Mouse (Mus musculus) CD4-positive, CD25-positive, alpha-beta regulatory T cell, adult 4 months (primary cell): ENCODE data around the gene Ercc6. TPM values are rescaled to one million over a fixed set of nuclear protein-coding genes. Genes with fewer than 3 reads are reported as not detected.

Source experiments
- ATAC-seq: one replicate; pipeline ENCODE4 v1.8.0; 2017
- polyA plus RNA-seq, 2 experiments: library from polyadenylated mRNA; unstranded; fragments of 100-300 nt; shearing (Covaris generic); gene quantifications; one replicate each; pipeline ENCODE4 v1.2.1; 2017

Gene Ercc6
- polyA plus RNA-seq, 2 experiments from 2014 or later: 6.3 to 9.7 TPM

DNA sequence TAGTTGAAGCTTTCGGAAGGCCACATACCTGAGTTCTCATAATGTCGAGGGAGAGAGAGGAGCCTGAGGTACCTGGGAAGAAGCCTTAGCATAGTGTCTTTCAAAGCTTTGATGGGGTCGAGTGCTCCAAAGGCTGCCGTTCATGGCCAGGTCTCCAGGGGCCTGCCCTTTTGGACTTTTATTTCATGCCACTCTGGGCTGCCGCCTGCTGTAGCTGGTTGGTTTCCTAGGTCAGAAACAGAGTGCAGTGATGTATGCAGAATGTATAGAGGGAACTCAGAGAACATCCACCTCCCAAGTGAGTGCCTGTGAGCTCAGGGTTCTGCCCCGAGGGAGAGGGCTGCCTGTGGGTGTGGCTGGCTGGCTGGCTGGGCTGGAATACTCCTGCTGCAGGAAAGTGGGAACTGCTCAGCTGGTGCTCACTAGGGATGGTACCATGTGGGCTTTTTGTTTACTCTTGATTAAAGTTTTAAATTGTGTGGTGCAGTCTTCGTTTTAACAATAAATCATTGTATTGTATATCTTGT lies 7.1 kb downstream of the Ercc6 start:
- ATAC-seq: no peak

DNA sequence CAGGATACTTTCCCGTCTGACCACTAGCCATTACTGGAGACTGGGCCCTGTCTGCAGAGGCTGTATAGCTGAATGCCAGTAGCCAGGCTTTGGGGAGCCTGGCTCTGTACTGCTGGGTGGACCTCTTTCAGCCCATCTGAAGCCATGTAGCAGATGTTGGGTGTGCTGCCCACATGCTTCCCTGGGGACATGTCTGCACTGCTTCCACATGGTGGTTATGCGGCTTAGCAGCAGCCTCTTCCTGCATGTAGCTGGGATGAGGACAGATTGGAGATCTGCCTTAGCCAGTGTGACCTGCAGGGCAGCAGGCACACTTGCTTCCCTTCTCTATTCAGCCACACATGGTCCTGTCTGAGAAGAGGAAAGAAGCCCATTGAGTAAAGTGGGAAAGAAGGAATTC lies 9.0 kb downstream of the Ercc6 start:
- ATAC-seq: no peak

DNA sequence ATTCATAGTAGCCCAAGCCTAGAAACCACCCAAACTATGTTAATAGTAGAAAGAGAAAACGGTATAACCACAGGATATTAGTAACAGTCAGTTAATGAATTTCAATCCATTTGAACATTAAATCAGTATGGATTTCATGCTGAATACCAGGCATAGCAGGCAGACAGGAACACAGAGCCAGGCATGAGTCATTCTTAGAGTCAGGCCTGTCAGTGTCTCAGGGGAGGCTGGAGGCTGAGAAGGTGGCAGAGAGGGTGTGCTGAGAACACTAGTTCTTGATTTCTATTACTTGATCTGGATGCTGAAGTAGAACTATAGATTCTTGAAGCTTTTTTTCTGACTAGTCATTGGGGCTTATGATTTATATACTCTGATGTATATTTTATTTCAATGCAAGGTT lies 10.8 kb downstream of the Ercc6 start:
- ATAC-seq: no peak

DNA sequence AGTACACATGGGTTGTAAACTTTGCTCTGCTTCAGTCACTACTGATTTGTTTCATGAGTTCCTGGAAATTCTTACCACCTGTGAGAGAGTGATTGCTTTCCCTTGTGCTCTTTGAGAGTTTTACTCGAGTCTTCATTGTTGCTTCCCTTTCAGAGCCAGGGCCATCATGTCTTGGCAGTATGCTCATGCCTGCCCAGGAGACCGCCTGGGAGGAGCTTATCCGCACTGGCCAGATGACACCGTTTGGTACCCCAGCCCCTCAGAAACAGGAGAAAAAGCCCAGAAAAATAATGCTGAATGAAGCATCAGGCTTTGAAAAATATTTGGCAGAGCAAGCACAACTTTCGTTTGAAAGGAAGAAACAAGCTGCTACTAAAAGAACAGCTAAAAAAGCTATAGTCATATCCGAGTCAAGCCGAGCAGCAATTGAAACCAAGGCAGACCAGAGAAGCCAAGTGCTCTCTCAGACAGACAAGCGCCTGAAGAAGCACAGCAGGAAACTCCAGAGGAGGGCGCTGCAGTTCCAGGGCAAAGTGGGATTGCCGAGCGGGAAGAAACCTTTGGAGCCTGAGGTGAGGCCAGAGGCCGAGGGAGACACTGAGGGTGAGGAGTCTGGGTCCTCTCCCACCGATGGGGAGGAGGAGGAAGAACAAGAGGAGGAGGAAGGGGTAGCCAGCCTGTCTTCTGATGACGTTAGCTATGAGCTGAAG lies 12.8 kb downstream of the Ercc6 start:
- ATAC-seq: no peak

DNA sequence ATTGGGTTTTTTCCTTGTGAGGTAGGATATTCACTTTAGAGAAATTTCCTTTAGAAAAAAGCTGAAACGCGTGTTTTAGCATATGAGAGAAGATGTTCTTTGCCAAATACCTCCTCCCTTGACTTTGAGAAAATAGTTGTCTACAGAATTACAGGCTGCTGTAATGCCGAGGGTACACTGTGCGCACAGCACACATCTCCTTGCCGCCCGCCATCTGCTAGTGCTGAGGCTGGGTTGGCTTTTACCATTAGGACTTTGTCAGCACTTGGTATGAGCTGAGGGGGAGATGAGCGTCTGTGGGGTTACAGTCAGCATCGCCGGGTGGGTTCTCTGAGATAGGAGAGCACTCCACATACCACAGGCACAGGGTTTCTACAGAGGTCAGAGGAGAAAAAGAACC lies 13.9 kb downstream of the Ercc6 start:
- ATAC-seq: no peak

DNA sequence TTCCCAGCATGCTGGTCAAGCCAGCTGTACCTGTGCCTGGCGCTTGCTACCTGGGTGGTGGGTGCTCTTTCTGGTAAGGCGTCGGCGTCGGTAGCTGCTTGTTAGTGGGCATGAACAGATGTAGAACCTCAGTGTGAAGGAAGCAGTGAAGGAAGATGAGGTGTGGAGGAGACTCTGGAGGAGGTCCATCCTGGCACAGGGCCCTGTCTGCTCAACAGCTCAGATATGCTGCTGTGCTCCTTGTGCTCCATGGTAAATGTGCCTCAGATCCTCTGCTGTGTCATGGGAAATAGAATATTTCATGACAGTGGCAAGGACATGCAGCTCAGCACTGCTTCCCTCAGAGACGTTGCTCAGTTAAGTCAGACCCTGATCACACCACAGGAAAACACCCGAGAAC lies 15.7 kb downstream of the Ercc6 start:
- ATAC-seq: no peak

DNA sequence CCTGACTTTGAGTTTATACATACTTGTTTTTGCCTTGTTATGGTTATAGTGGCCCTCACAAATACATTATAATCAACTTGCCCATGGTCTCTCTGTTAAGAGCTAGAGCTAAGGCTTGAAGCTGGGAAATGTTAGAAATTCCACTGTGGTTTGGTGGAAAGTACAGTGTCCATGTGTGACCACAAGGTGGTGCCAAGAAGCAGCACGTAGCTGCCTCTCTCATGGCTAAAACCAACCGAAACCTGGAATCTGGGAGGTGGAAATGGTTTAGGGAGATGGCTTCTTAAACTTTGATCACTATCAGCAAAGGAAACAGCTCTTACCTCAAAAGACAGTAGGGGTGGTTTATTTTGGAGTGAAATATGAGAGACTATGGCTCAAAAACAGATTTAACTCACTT lies 17.6 kb downstream of the Ercc6 start:
- peak; percentile 49 for ATAC-seq

DNA sequence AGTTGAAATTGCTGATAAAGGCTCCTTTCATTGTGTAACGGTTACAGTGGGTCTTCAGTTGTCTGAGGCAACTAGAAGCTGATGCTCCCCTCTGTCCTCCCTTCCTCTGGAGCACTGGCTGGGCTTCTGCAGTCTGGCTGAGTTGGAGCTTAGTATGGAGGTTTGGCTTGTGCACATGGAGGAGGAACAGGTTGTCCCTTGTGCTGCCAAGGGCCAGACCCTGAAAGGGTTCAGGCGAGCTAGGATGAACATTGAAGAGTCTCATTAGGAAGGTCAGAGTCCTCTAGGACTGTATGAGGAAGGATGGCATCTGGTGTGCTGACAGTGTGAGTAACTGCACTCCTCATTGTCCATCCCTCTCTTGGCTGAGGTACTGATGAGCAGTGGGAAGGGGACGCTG lies 18.1 kb downstream of the Ercc6 start:
- no peak for ATAC-seq

DNA sequence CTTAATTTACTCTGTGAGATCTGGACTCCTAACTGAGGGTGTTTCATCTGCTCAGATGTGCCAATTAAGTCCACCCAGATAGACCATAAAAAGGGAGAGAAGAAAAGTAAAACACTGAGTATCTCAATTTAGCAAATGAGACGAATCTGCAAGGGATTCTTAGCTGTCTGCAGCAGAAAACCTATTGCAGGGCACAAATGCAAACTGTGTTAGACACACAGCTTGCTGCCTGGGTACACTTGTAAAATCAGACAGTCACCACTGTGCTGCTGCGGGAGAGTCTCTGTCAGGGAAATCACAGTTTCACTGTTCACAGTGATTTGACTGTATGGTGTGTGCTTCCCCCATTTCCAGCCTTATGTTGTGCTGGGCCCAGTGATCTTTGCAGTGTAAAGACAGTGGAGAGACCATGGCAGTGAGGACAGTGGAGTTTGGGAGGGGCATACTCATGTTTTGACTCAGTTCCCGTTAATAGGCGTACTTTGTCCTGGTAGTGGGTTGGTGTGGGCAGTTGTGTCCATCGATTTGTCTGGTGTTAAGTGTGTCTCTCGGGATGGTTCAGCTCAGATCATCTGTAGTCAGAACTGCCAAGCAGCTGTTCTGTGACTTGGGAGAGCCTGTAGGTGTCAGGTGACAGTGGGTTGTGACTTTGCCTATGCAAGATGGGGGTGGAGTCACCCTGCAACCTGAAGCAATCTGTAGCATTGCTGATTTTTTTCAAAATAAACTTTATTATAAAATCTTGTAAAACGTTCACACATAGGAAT lies 19.2 kb downstream of the Ercc6 start:
- ATAC-seq: no peak

DNA sequence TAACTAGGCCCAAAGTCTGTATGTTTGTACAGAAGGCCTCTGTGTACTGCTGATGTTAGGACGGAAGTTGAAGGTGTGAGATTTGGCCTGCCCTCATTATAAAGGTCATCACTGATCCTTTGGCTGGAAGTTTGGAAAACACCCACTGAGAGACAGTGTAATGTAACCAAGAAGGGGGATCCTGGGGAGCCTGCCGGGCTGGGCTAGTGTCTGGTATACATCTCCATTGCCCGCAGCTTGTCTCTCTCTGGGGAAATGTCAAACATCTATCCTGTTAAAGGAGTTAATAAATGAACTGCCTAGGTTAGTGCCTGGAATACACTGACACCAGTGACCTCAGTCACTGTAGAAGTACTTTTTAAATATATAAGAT lies 19.8 kb downstream of the Ercc6 start:
- ATAC-seq: no peak

DNA sequence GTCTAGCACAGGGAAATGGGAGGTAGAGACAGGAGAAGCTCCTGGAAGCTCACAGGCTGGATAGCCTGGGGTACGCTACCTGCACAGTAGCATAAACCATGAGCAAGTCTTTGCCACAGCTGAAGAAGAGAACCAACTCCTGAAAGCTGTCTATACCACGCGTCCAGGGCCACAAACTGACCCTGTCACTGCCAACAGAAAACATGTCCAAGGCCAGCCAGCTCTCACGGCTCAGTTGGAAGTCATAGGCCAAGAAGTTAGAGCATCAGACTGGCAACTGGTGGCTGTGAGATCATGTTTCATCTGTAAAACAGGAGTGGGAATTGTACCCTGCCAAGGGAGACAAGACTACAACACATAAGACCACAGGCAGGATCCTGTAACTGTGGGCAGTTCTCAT lies 20.3 kb downstream of the Ercc6 start:
- ATAC-seq: no peak

DNA sequence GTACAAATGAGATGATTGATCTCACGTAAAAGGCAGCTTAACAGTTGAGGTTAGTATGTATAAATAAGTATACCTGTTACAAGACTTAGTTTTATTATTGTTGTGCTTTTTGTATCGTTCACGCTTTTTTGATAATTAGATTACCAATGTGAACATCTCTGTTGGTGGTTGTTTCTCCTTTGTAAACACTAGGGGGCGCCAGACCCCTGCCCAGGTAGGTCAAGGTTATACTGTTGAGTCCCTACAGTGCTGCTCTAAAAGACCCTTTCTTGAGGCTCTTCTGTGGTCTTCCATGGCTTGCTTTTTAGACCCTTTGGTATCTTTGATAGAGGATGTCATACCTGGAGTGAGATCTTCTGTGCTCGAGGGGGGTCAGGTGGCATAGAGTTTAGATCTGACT lies 20.8 kb downstream of the Ercc6 start:
- no peak for ATAC-seq

DNA sequence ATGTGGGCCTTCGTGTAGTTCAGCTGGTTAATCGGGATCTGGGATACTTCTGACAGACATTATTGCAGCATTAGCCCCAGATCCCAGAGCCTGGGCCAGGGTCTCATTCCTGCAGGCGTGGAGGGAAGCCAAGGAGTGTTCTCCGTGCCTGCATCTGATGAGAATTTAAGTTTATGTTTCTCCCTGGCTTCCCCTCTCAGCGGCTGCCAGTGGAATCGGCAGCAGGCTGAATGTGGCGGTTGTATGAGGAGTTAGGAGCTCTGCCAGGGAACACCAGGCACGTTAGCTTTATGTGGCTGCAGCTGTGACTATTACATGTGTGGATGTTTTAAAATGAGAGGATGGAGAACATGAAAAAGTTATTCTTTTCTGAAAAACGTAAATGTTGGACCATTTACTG lies 23.4 kb downstream of the Ercc6 start:
- no peak for ATAC-seq

DNA sequence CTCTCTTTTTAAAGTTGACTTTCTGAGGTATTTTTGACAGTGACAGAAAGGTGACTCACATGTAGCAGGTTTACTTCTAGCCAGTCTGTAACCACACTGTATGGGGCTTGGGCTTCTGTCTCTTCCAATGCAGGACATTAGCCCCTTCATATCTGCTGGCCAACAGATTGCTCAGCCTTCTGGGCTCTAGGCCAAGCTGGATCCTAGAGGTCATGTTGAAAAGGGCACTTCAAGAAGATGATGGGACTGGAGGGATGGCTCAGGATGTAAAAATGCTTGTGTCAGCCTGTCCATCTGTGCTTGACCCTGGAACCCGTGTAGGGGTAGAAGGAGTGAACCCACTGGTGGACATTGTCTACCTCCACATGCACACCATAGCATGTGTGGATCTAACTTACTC lies 24.8 kb downstream of the Ercc6 start:
- ATAC-seq: no peak

DNA sequence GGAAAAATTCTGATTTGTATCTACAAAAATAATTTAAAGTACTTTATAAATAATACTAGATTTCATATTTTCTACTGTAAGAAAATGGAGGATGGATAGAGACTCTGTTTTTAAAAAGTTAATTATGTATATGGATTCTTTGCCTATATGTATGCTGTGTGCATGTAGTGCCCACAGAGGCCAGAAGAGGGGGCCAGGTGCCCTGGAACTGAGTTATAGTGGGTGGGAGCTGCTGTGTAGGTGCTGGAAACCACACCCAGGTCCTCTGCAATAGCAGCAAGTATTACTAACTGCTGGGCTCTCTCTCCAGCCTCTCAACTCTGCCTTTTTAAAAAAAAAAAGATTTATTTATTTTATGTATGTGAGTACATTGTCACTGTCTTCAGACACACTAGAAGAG lies 29.8 kb downstream of the Ercc6 start:
- no peak for ATAC-seq

DNA sequence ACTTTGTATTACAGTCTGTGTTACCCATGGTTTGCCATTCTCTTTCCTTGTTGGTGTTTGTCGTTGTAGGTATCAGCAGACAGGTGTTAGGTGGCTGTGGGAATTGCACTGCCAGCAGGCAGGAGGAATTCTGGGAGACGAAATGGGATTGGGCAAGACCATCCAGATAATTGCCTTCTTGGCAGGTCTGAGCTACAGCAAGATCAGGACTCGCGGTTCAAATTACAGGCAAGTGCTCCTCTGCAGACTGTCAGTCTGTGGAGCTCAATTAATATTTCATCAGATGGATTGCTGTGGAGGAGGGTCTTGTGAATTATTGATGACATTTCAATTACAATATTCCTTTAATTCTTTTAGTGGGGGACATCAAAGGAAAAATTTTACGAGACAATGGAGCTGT lies 33.4 kb downstream of the Ercc6 start:
- no peak for ATAC-seq

DNA sequence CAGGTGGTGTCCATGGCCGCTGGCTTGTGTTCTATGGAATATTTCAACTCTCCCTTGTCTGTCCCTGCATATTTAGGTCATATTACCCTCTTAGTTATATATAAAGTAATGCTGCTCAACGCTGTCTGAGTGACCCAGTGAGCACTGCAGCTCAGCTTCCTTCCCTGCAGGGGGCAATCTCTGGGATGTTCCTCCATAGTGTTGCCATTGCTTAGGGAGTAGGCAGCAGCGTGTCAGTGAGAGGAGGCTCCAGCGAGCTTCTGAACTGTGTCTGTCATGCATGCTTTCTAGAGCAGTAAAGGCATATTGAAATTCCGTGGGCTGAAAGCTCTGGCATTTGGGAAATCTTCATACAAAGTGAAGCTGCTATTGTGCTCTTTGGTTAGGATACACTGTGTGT lies 38.5 kb downstream of the Ercc6 start:
- no peak for ATAC-seq

DNA sequence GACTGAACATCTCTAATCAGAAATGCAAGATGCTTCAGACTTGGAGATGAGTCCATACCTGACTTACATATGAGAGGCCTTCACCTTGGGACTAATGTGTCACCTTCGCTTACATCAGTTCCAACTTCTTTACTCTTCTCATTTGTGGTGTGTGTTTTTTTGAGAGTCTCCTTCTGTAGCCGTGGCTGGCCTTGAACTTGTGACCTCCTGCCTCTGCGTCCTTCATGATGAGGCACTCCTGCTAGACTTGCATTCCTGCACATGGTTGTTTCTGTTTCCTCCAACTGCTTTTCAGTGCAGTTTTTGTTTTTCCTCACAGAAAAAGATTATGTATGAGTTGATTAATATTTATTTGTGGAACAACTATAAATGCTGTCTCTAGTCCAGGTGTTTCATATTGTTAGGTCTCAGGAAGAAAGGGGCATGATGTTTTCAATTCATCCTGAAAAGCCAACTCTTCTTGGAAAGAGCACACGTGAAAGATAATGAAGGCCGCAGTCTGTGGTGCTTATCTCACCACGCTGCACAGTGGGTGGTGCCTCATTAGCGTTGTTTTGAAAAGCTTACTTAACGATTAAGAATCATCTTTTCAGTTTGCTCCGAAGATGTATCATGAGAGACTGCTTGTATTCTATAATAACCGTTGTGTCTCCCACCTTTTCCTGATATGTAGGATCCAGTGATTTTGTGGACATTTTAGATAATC lies 40.0 kb downstream of the Ercc6 start:
- ATAC-seq: no peak

DNA sequence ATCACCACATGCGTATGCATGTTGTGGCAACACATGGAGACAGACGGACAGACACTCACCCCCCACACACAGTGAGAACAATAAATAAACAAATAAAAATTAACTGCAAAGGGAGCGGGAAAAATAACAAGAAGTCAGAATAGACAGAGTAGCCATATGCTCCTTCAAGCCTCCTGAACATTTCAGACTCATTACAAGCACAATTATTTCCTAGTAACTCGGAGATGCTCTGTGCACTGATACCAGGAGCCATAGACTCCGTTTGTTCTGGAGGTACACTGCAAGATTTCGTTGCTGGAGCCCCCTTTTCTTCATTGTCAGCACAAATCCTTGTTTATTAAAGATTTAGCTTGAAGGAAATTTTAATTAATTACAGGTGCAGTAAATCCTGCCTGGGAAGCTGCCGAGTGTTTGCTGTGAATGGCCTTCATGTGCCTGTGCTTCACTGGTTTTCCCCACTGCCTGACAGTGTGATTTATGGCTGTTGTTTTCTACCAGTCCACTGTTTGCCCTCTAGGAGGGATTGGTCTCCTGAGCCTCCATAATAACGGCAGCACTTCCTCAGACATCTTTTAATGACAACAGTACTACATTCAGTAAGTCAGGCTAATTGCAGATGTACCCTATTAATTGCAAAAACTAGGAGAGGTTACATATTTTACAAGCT lies 41.7 kb downstream of the Ercc6 start:
- no peak for ATAC-seq

DNA sequence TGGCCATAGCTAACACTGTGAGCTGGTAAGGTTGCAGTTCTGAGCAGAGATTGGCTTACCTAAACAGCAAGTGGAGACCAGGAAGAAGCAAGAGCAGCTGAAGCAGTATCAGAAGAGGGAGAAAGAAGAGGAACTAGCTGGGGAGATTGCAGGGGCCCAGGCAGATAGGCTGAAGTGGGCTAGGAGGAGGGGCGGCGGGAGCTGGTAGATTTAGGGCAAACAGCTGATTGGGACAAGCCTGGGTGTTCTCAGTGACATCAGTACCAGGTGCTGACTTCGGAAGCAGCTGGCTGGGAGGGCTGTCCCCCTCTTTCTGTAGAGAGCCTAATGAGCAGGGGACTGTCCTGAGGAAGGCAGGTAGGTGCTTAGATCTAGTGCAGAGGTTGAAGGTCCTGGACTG lies 48.1 kb downstream of the Ercc6 start:
- no peak for ATAC-seq

DNA sequence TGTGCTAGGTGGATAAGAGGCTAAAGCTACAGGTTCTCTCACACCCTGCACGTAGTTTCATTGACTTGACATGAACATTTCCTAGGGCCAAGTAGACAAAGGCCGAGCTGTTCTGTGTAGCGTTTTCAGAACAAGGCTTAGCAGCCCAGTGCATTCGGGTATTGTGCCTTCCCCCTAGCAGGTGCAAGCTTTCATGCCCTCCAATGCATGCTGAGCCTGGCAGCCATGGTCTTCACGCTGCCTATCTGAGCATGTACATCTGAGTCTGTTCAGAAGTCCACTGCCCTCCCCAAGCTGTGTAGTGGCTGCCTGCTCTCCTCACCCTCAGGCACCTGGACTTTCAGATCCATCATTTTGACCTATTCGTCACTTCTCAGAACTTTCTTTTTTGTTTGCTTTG lies 50.3 kb downstream of the Ercc6 start:
- ATAC-seq: no peak

DNA sequence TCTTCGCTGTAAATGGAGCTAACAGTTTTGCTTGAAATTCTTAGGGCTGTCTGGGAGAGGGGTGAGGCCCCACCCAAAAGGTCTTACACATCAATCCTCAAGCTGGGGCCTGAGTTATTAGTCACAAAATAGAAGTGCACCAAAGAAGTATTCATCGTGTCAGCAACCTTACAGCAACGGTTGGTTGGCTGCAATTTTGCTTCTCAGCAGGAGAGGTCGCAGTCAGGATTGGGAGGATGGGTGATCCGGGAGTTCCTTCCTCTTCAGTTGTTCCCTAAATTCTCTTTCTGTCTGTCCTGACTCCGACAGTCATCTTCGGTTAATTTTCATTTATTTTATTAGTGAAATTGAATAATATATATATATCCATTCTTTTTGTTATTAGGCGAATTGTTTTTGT lies 59.2 kb downstream of the Ercc6 start:
- ATAC-seq: no peak

DNA sequence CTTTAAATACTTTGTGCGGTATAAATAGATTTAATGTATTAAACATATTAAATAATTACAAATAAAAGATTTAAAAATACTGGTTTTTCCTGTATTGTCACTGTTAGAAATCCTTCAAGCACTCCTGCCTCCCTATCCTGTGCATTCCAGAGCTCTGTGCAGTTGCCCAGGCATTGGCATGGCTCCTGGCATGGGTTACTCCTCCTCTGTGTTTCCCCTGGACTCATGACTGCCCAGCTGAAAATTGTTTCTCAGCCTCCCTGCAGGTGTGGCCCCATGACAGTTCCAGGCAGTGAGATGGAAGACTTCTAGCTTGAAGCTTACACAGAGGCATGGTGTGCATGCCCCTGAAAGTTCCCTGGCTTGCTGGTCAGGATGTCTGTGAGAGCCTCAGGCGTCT lies 65.1 kb downstream of the Ercc6 start:
- no peak for ATAC-seq
